Mouse (Mus musculus): Measurements from ENCODE around the gene Vrk2.

- TF ChIP-seq CTCF (IDR thresholded peaks at IDR 0.05) (no peak), EP300 (IDR thresholded peaks at IDR 0.05) (no peak)
Observed at GRCm38 (mm10) chr11:26600692-26601091, 6.9 kb upstream of the Vrk2 start.

Data from lung, postnatal 0 days (tissue).